Mouse (Mus musculus) embryonic facial prominence, embryonic 11.5 days (tissue): ENCODE measurements at regions not wholly inside any gene's neighbourhood (a gene's known extent, or its start where the extent isn't known, plus 50 kb on each side); places are given as distances from the start of the nearest gene placed in this dataset.
A peak's percentile ranks its signal among the peaks of the same experiment; 100 is the strongest.

Source experiments
- ATAC-seq: fragments of 200-750 bp; cut with Nextera tagmentation; replicated peaks from 2 replicates; pipeline ENCODE4 v1.8.0; 2017; ENCODE audit warnings: low read depth; ENCODE audit not compliant: insufficient number of reproducible peaks, low FRiP score, low TSS enrichment
- DNase-seq: peaks from one replicate; pipeline ENCODE4 v3.0.0-alpha.2; 2015; ENCODE audit warnings: low spot score
- H3K27ac ChIP-seq: fragments of 300-500 bp; sonication (generic); replicated peaks from 2 replicates; pipeline ENCODE4 v1.5.1; 2014; ENCODE audit warnings: mild to moderate bottlenecking, low read depth, low read length, control low read depth
- H3K27me3 ChIP-seq: fragments of 300-500 bp; sonication (generic); 2 replicates; pipeline ENCODE4 v1.6.1; 2014; ENCODE audit warnings: mild to moderate bottlenecking, low read length, moderate library complexity, mixed read lengths; ENCODE audit not compliant: control insufficient read depth, insufficient read depth
- H3K36me3 ChIP-seq: fragments of 300-500 bp; sonication (generic); replicated peaks from 2 replicates; pipeline ENCODE4 v1.6.1; 2014; ENCODE audit warnings: low read depth, mild to moderate bottlenecking, low read length, moderate library complexity, mixed read lengths; ENCODE audit not compliant: control insufficient read depth, insufficient read depth
- H3K4me1 ChIP-seq: fragments of 300-500 bp; sonication (generic); 2 replicates; pipeline ENCODE4 v1.6.1; 2014; ENCODE audit warnings: low read length, mixed read lengths; ENCODE audit not compliant: control insufficient read depth, insufficient read depth
- H3K4me2 ChIP-seq: fragments of 300-500 bp; sonication (generic); 2 replicates; pipeline ENCODE4 v1.6.1; 2014; ENCODE audit warnings: low read depth, mild to moderate bottlenecking, control low read depth, low read length, moderate library complexity
- H3K4me3 ChIP-seq: fragments of 300-500 bp; sonication (generic); 2 replicates; pipeline ENCODE4 v1.5.1; 2014; ENCODE audit warnings: low read depth, low read length, control low read depth
- H3K9ac ChIP-seq: fragments of 300-500 bp; sonication (generic); replicated peaks from 2 replicates; pipeline ENCODE4 v1.6.1; 2014; ENCODE audit warnings: mild to moderate bottlenecking, control low read depth, low read length
- H3K9me3 ChIP-seq: fragments of 300-500 bp; sonication (generic); replicated peaks from 2 replicates; pipeline ENCODE4 v1.6.1; 2016; ENCODE audit warnings: mild to moderate bottlenecking, low read length, inconsistent platforms, mixed read lengths; ENCODE audit not compliant: control insufficient read depth
- WGBS: fragments of 180-500 bp; shearing (Covaris S2); extraction: QIAGEN DNeasy Blood & Tissue Kit; methylation state at CpG from one replicate; pipeline ENCODE4 v1.1.7; 2014; 5-methylcytosine and 5-hydroxymethylcytosine counted together

DNA sequence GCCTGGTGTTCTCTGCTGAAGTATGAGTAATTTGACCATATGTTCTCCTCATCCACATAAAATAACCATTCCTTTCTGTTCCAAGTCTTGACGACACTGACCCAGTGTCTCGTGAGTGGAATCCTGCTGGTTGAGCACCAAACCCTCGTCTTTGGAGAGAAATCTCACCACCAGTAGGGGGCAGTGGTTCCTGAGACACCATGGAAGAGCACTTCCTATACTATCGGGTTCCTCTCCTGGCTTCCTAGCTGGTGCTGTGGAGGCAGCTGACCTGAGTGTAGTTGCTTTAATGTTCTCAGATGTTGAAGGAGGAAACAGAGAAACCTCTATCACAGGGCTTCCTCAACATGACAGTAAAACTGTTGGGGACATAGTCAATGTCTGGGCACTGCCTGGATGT is 216.4 kb downstream of the Prdm2 start:
- no peak overlapping the region for H3K9ac ChIP-seq
- no peaks in the 10 kb centered on the region for H3K27me3 ChIP-seq
- no peak overlapping the region for H3K4me3 ChIP-seq
- H3K9me3 ChIP-seq, result no peaks in the 10 kb centered on the region
- no peak overlapping the region for H3K27ac ChIP-seq
- no peaks in the 10 kb centered on the region for H3K4me1 ChIP-seq
- ATAC-seq, result no peak
- WGBS, result 60% methylated on average over 4 of the region's 4 CpGs
- DNase-seq, result no peak
- H3K4me2 ChIP-seq, result no peak overlapping the region
- no peaks in the 10 kb centered on the region for H3K36me3 ChIP-seq

DNA sequence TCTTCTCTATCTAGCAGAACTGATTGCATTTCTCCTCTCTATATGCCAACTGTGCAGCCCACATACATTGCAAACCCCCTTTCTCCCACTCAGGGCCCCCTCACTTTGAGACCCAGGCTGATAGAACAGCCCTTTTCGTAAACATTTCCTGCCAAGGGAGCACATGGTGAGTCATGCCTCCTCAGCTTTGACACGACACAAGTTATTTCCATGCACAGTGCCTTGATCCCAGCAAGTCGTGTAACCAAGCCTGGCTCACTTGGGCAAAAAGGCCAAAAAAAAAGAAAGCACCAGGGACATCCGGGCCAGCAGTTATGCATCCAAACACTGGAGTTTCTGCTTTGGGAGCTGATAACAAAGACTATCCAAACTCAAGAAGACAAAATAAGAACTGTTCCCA is 221.4 kb downstream of the Prdm2 start:
- Histone ChIP-seq H3K4me3 (no peak overlapping the region), H3K4me1 (no peaks in the 10 kb centered on the region), H3K9ac (no peak overlapping the region), H3K4me2 (no peak overlapping the region), H3K36me3 (no peaks in the 10 kb centered on the region), H3K27me3 (no peaks in the 10 kb centered on the region), H3K27ac (no peak overlapping the region), H3K9me3 (no peaks in the 10 kb centered on the region)
- DNase-seq (no peak), ATAC-seq (no peak)
- 73% methylated on average over 4 of the region's 4 CpGs for WGBS

DNA sequence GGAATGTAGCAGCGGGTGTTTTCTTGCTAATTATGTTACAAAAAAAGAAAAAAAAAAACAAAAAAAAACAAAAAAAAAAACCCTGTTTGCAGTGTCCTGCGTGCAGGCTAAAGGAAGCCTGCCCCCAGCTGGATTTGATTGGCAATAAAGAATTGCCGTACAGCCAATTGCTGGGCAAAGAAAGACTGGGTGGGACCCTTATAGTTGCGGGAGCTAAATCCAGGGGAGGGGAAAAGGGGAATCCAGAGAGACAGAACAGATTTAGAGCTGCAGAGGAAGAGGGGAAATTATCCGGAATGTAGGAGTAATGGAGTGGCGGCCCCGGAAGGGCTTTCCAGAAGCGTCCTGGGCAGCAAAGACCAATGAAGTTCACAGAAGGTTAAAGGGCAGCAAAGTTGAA is 223.6 kb downstream of the Prdm2 start:
- whole genome bisulfite sequencing, result 2% methylated on average over 8 of the region's 8 CpGs
- Histone ChIP-seq H3K9ac (no peak overlapping the region), H3K4me3 (no peak overlapping the region), H3K27me3 (no peaks in the 10 kb centered on the region), H3K4me1 (no peaks in the 10 kb centered on the region), H3K4me2 (peak overlapping the region; percentile 4; the same call in 1 of the 2 replicates), H3K36me3 (no peaks in the 10 kb centered on the region), H3K27ac (no peak overlapping the region), H3K9me3 (no peaks in the 10 kb centered on the region)
- no peak; the same call in 1 of the 2 replicates for ATAC-seq
- peak; percentile 63 for DNase-seq

- DNase-seq (peak; percentile 30), ATAC-seq (no peak)
- no peak overlapping the region for H3K9ac ChIP-seq
- WGBS, result 32% methylated on average over 6 of the region's 6 CpGs
- H3K4me2 ChIP-seq, result no peak overlapping the region
- H3K4me3 ChIP-seq, result no peak overlapping the region
- no peaks in the 10 kb centered on the region for H3K4me1 ChIP-seq
- no peaks in the 10 kb centered on the region for H3K27me3 ChIP-seq
- no peaks in the 10 kb centered on the region for H3K9me3 ChIP-seq
- H3K27ac ChIP-seq, result no peak overlapping the region
- H3K36me3 ChIP-seq, result no peaks in the 10 kb centered on the region
Observed at GRCm38 (mm10) chr4:142983295-142983624, 229.5 kb downstream of the Prdm2 start.

DNA sequence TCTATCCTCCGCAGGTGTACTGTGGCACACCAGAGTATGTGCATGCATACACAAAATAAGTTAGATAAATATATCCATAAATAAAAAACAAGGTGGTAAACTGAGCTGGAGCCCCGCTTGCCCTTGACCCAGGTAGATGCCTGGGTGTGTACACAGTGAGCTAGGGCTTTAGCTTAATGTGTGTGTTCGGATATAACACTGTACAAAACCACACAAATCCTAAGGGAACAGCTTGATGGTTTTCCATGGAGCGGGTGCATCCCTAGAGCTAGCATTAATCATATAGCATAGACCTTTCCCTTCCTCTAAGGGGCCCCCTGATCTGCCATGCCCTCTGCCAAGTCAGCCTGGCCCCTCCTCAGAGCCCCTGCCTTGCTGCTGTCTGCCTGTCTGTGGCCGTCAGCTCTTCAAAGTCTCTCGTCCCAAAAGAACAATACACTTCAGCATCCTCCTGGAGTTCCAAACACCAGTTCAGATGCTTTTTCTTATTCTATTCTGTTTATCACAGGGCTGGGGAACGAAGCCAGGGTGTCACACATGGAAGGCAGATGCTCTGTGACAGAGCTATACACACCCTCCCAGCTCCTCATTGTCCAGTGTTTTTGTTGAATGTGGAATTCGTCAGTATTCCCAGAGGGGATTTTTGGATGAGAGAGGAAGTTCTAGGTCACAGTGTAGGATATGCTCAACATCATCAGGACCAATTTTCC is 230.1 kb downstream of the Prdm2 start:
- no peak overlapping the region for H3K27ac ChIP-seq
- ATAC-seq (no peak; the same call in 1 of the 2 replicates), DNase-seq (no peak)
- no peak overlapping the region for H3K9ac ChIP-seq
- no peak overlapping the region for H3K4me2 ChIP-seq
- H3K36me3 ChIP-seq, result no peaks in the 10 kb centered on the region
- no peak overlapping the region for H3K4me3 ChIP-seq
- no peaks in the 10 kb centered on the region for H3K9me3 ChIP-seq
- 49% methylated on average over 8 of the region's 8 CpGs for WGBS
- no peaks in the 10 kb centered on the region for H3K4me1 ChIP-seq
- H3K27me3 ChIP-seq, result no peaks in the 10 kb centered on the region

- no peak overlapping the region for H3K4me2 ChIP-seq
- no peak for ATAC-seq
- H3K4me3 ChIP-seq, result no peak overlapping the region
- H3K4me1 ChIP-seq, result no peaks in the 10 kb centered on the region
- no peak for DNase-seq
- H3K27me3 ChIP-seq, result no peaks in the 10 kb centered on the region
- WGBS, result 74% methylated on average over 11 of the region's 11 CpGs
- no peaks in the 10 kb centered on the region for H3K9me3 ChIP-seq
- H3K9ac ChIP-seq, result no peak overlapping the region
- H3K27ac ChIP-seq, result no peak overlapping the region
- H3K36me3 ChIP-seq, result no peaks in the 10 kb centered on the region
Observed at GRCm38 (mm10) chr4:142975620-142976019, 237.2 kb downstream of the Prdm2 start.

GRCm38 (mm10) chr4:142970040-142970439 is 242.8 kb downstream of the Prdm2 start:
- Histone ChIP-seq H3K27ac (no peak overlapping the region), H3K9me3 (no peaks in the 10 kb centered on the region), H3K36me3 (no peaks in the 10 kb centered on the region), H3K27me3 (no peaks in the 10 kb centered on the region), H3K4me3 (no peak overlapping the region), H3K4me2 (no peak overlapping the region), H3K4me1 (no peaks in the 10 kb centered on the region), H3K9ac (no peak overlapping the region)
- ATAC-seq, result no peak
- no peak for DNase-seq
- WGBS, result 86% methylated on average over 4 of the region's 4 CpGs

DNA sequence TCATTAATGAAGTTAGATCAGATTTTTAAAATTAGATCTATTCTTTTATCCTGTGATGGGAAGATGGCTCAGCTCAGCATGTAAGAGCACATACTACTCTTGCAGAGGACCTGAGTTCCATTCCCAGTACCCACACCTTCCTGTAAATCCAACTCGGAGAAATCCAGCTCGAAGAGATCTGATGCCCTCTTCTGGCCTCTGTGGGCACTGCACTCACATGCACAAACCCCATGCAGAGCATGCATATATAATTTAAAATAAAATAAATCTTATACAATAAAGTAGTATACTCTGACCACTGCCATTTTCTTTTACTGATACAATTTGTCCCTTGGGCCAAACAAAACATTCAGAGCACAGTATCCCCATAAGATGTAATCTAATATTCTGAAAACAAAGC is 245.2 kb downstream of the Prdm2 start:
- DNase-seq (no peak), ATAC-seq (no peak)
- H3K4me2 ChIP-seq, result no peak overlapping the region
- no peak overlapping the region for H3K27ac ChIP-seq
- no peak overlapping the region for H3K4me3 ChIP-seq
- no peaks in the 10 kb centered on the region for H3K36me3 ChIP-seq
- 87% methylated on average over 2 of the region's 2 CpGs for WGBS
- no peaks in the 10 kb centered on the region for H3K27me3 ChIP-seq
- H3K4me1 ChIP-seq, result no peaks in the 10 kb centered on the region
- no peak overlapping the region for H3K9ac ChIP-seq
- H3K9me3 ChIP-seq, result no peaks in the 10 kb centered on the region
